In genomic region chr2:73325871-73326270, GRCm38 (mm10) we compare ENCODE assay signal across 28 mouse cellular contexts. TPM values are rescaled to one million over a fixed set of nuclear protein-coding genes. Genes with fewer than 3 reads are reported as not detected.
DNase-seq lines count a peak whose midpoint lies in the region; ATAC-seq and TF ChIP-seq lines count a peak whose summit lies in the region.
"Had no signal": no experiment of that assay in that cellular context is flagged by ENCODE, and none has a peak within 500 bp of the region (broad histone marks: within the 10 kb centered on the region; RNA-seq: fewer than 3 reads in every experiment).

No protein-coding gene starts in this region.

- peaks cover 23% of the 10 kb centered on the region for H3K36me3 ChIP-seq in liver, adult 2 months (ENCODE audit: control insufficient read depth, insufficient read depth, low read length)
- peaks cover 18% of the 10 kb centered on the region for H3K36me3 ChIP-seq in liver, embryonic 12.5 days
- H3K36me3 ChIP-seq: forebrain, embryonic 10.5 days; limb, embryonic 13.5 days; midbrain, embryonic 12.5 days had no signal

- no peak overlapping the region for H3K4me2 ChIP-seq in liver, embryonic 12.5 days
- H3K4me2 ChIP-seq: heart, embryonic 12.5 days; hindbrain, embryonic 14.5 days; limb, embryonic 13.5 days; lung, embryonic 14.5 days; midbrain, embryonic 12.5 days had no signal

- 0 out of 2 replicates have a peak overlapping the region, but pooled peaks have one; percentile 28 for H3K9ac ChIP-seq in liver, adult 2 months (ENCODE audit: low read depth, low read length)
- no peak overlapping the region for H3K9ac ChIP-seq in liver, embryonic 12.5 days
- H3K9ac ChIP-seq: heart, embryonic 12.5 days; hindbrain, embryonic 14.5 days; limb, embryonic 13.5 days; liver, embryonic 14.5 days; lung, embryonic 14.5 days; midbrain, embryonic 12.5 days had no signal

- WGBS in liver, adult 2 months, result 27% methylated on average over 5 of the region's 5 CpGs
- WGBS in liver, embryonic 12.5 days (ENCODE audit: insufficient replicate concordance), result 89% methylated on average over 5 of the region's 5 CpGs

- no peak for TF ChIP-seq CTCF in liver, adult 2 months (IDR thresholded peaks at IDR 0.05; ENCODE audit: low read depth, low read length)

- H3K79me2 ChIP-seq in liver, adult 2 months (ENCODE audit: control insufficient read depth, insufficient read depth, low read length), result no peaks in the 10 kb centered on the region

- peaks cover 8% of the 10 kb centered on the region for H3K4me1 ChIP-seq in liver, adult 2 months (ENCODE audit: control insufficient read depth, insufficient read depth, low read length)
- H3K4me1 ChIP-seq in liver, embryonic 12.5 days, result no peaks in the 10 kb centered on the region
- H3K4me1 ChIP-seq: heart, embryonic 12.5 days; limb, embryonic 13.5 days; midbrain, embryonic 12.5 days had no signal

- H3K27ac ChIP-seq in liver, adult 2 months (replicated peaks; ENCODE audit: insufficient read depth, low read depth, low read length), result peak overlapping the region; percentile 82
- no peak overlapping the region for H3K27ac ChIP-seq in liver, embryonic 12.5 days
- H3K27ac ChIP-seq: forebrain, embryonic 10.5 days; hindbrain, embryonic 14.5 days; limb, embryonic 13.5 days; liver, embryonic 14.5 days; midbrain, embryonic 12.5 days had no signal

- TF ChIP-seq POLR2A in liver, adult 2 months (IDR thresholded peaks at IDR 0.05; ENCODE audit: extremely low read depth, insufficient read depth, low read length), result no peak

- intact Hi-C loops in heart, postnatal 36 days (cut with DNase I), result no loop called here

- H3K27me3 ChIP-seq in liver, adult 2 months (ENCODE audit: control insufficient read depth, insufficient read depth, low read length), result no peaks in the 10 kb centered on the region
- no peaks in the 10 kb centered on the region for H3K27me3 ChIP-seq in liver, embryonic 12.5 days (replicated peaks)
- H3K27me3 ChIP-seq: heart, embryonic 12.5 days; limb, embryonic 13.5 days; midbrain, embryonic 12.5 days; Patski had no signal

- H3K4me3 ChIP-seq in liver, adult 2 months (ENCODE audit: insufficient read depth, low read depth, low read length), result no peak overlapping the region
- H3K4me3 ChIP-seq in liver, embryonic 12.5 days, result no peak overlapping the region
- H3K4me3 ChIP-seq: forebrain, embryonic 10.5 days; heart, embryonic 12.5 days; limb, embryonic 13.5 days; midbrain, embryonic 12.5 days had no signal

- peak; percentile 28 for DNase-seq in adrenal gland, postnatal 10 days
- DNase-seq in adrenal gland, adult 18-20 months (ENCODE audit: low spot score in 2 of 2), result no peak
- DNase-seq in heart, adult 8-10 months (ENCODE audit: low spot score), result peak; percentile 33
- DNase-seq in heart, postnatal 36 days, result no peak
- DNase-seq in liver, adult 2 months (ENCODE audit: extremely low read depth, low read depth, low spot score), result peak; percentile 99
- DNase-seq in B cell, adult 2 months, result no peak
- DNase-seq in cerebellum, adult 9-10 months, result no peak
- DNase-seq: cerebellum, adult 11 months; cerebellum, postnatal 14 days; layer of hippocampus, adult 9-11 months; lung, embryonic 14.5 days; spleen, adult 18-20 months had no signal

- ATAC-seq in liver, embryonic 12.5 days, result no peak
- ATAC-seq: forebrain, embryonic 16.5 days; inflammation-experienced regulatory T-cells, adult 6 months; Patski had no signal

- H3K9me3 ChIP-seq in liver, embryonic 12.5 days (replicated peaks), result no peaks in the 10 kb centered on the region
- H3K9me3 ChIP-seq: forebrain, embryonic 10.5 days; heart, embryonic 12.5 days; limb, embryonic 13.5 days; midbrain, embryonic 12.5 days had no signal

RNA-seq across cellular contexts. Expression of gene Cir1, which starts 13.4 kb away (rescaled TPM):
- total RNA-seq in adrenal gland, postnatal 10 days (2021), result 10 to 100 TPM; 16.0 to 21.7 TPM
- 10 to 100 TPM; 12.9 to 16.7 TPM for total RNA-seq in adrenal gland, adult 18-20 months (2021)
- 10 to 100 TPM; 11.8 to 18.4 (median 13.9) TPM for total RNA-seq in heart, adult 8-10 months (2022)
- 10 to 100 TPM; 18.1 to 20.5 TPM for total RNA-seq in heart, postnatal 36 days (2021)
- total RNA-seq in liver, adult 2 months (2014; rRNA removed), result 9.8 and 11.9 TPM in 2 replicates
- polyA plus RNA-seq in liver, adult 2 months (2012; rRNA removed), result 2.0 TPM in 2 replicates
- 17.4 and 19.1 TPM in 2 replicates for polyA plus RNA-seq in liver, embryonic 12.5 days (2016; fragmentation: Nextera tagmentation; extraction: Ambion mirVana)

RNA-seq across cellular contexts. Expression of gene Scrn3, which starts 13.5 kb away (rescaled TPM):
- total RNA-seq in adrenal gland, postnatal 10 days (2021), result 10 to 100 TPM; 19.8 to 21.9 TPM
- total RNA-seq in adrenal gland, adult 18-20 months (2021), result 10 to 100 TPM; 18.8 to 21.2 TPM
- 10 to 100 TPM; 31.2 to 38.6 (median 32.3) TPM for total RNA-seq in heart, adult 8-10 months (2022)
- total RNA-seq in heart, postnatal 36 days (2021), result 10 to 100 TPM; 23.2 to 24.3 TPM
- 37.3 and 41.3 TPM in 2 replicates for total RNA-seq in liver, adult 2 months (2014; rRNA removed)
- 16.0 and 18.6 TPM in 2 replicates for polyA plus RNA-seq in liver, adult 2 months (2012; rRNA removed)
- polyA plus RNA-seq in liver, embryonic 12.5 days (2016; fragmentation: Nextera tagmentation; extraction: Ambion mirVana), result 27.1 and 28.3 TPM in 2 replicates

RNA-seq across cellular contexts. Expression of gene Sp9, which starts 54.1 kb away (rescaled TPM):
- not detected for total RNA-seq in adrenal gland, postnatal 10 days (2021)
- not detected for total RNA-seq in adrenal gland, adult 18-20 months (2021)
- not detected for total RNA-seq in heart, adult 8-10 months (2022)
- total RNA-seq in heart, postnatal 36 days (2021), result not detected
- not detected in 2 replicates for total RNA-seq in liver, adult 2 months (2014; rRNA removed)
- not detected in 2 replicates for polyA plus RNA-seq in liver, adult 2 months (2012; rRNA removed)
- polyA plus RNA-seq in liver, embryonic 12.5 days (2016; fragmentation: Nextera tagmentation; extraction: Ambion mirVana), result not detected in 2 replicates
- total RNA-seq: gastrocnemius, postnatal 4 days; heart, postnatal 25 days; megakaryocyte, adult 5-6 weeks; neutrophil, adult 5-6 weeks had no signal
- polyA plus RNA-seq: heart, embryonic 12.5 days; inflammation-experienced regulatory T-cells, adult 6 months; large intestine, adult 2 months; lung, embryonic 14.5 days; Patski; urinary bladder, adult 2 months had no signal

Comparison
In these comparisons a context has a peak if more than half of its experiments do, and no peak if none do; other contexts are left out.
1. DNase-seq: peak in adrenal gland, postnatal 10 days (single experiment), heart, adult 8-10 months (single experiment) and liver, adult 2 months (single experiment); none in adrenal gland, adult 18-20 months (0 of 2), heart, postnatal 36 days (0 of 2), B cell, adult 2 months (0 of 2) and cerebellum, adult 9-10 months (single experiment).